Mouse (Mus musculus) stomach, adult 2 months (tissue): ENCODE data around the gene Gpr149. TPM values are rescaled to one million over a fixed set of nuclear protein-coding genes. Genes with fewer than 3 reads are reported as not detected.

Experiments
- polyA plus RNA-seq: library from polyadenylated mRNA; depleted of rRNA; stranded (reverse); fragments of >200 nt; gene quantifications from 2 replicates; pipeline ENCODE4 v1.2.3, GENCODE M21; 2012; rRNA removed

Gene Gpr149
- polyA plus RNA-seq: 0.01 TPM in 1 of 2 replicates, not detected in the other

DNA sequence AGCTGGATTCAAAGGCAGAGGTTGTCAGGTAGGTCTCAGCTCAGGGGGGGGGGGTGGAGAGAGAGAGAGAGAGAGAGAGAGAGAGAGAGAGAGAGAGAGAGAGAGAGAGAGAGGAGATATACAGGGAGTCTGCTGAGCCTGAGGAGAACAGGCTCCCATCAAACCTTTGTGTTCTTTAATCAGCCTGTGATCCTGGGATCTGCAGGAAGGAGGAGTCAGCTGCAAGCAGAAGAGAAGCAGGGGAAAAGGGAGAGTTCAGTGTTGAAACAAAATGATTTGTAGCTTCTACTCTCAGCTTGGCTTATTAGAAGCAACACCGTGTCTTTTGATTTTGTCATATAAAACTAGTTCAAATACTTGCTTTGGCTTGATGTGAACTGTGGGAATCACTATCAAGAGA is at the start of gene Gpr149:
Gene Gpr149 (minus strand): TSS at position 168 of the 400 bp plus-strand sequence.

DNA sequence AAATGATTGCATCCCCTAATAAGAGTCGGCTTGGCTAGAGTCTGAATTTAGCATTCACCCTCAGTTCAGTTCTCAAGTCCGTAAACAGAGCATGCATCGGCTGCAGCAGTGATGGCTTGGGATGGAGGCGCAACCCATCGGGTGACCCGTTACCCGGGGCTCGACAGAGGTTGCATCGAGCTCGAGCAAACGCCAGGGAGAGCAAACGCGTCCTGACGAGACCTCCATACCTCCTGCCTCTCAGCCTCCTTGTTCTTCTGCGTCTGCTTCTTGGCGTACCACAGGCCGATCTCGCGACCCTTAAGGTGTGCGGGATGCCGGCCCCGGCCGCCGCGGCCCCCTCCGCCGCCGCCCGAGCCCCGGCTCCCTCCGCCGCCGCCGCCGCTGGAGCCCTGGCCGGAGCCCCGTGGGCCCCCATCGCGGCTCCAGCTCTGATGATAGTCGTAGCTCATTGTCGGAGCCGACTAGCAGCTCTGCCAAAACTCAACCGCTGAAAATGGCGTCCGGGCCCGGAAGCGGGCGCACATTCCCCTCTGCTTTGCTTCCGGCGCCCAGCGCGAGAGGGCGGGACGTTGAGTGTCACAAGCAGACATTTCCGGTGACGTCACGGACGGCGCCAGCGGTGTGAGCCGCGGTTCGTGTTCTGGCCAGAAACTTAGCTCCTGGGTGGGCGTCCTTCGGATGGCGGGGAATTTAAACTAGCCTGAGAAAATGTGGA is 98.3 kb downstream of the Gpr149 start, which contains the start of gene Dhx36:
Gene Dhx36 (minus strand): TSS at position 517 of the 718 bp plus-strand sequence.

Other genes starting within 250 kb of the Gpr149 start
- gene Dhx36, start 98.1 kb downstream of the Gpr149 start, polyA plus RNA-seq: 0.11 and 0.29 TPM in 2 replicates